Mouse (Mus musculus) intestine, embryonic 16.5 days (tissue): ENCODE measurements around the gene Mob3a. TPM values are rescaled to one million over a fixed set of nuclear protein-coding genes. Genes with fewer than 3 reads are reported as not detected.

Experiments
- ATAC-seq: fragments of 200-750 bp; cut with Nextera tagmentation; 2 replicates; pipeline ENCODE4 v1.8.0; 2017; ENCODE audit warnings: moderate TSS enrichment, moderate library complexity
- H3K27ac ChIP-seq: fragments of 300-500 bp; sonication (generic); 2 replicates; pipeline ENCODE4 v1.5.1; 2014; ENCODE audit warnings: mild to moderate bottlenecking, low read length
- H3K27me3 ChIP-seq: fragments of 300-500 bp; sonication (generic); replicated peaks from 2 replicates; pipeline ENCODE4 v1.6.1; 2014; ENCODE audit warnings: low read length, control low read depth, mixed read lengths; ENCODE audit not compliant: control insufficient read depth, insufficient read depth
- H3K36me3 ChIP-seq: fragments of 300-500 bp; sonication (generic); 2 replicates; pipeline ENCODE4 v1.6.1; 2014; ENCODE audit warnings: low read length, control low read depth; ENCODE audit not compliant: control insufficient read depth, insufficient read depth
- H3K4me1 ChIP-seq: fragments of 300-500 bp; sonication (generic); 2 replicates; pipeline ENCODE4 v1.6.1; 2014; ENCODE audit warnings: low read length, control low read depth, mixed read lengths; ENCODE audit not compliant: control insufficient read depth, insufficient read depth
- H3K4me2 ChIP-seq: fragments of 300-500 bp; sonication (generic); 2 replicates; pipeline ENCODE4 v1.6.1; 2014; ENCODE audit warnings: low read depth, low read length, control low read depth
- H3K4me3 ChIP-seq: fragments of 300-500 bp; sonication (generic); 2 replicates; pipeline ENCODE4 v1.5.1; 2014; ENCODE audit warnings: mild to moderate bottlenecking, low read length
- H3K9ac ChIP-seq: fragments of 300-500 bp; sonication (generic); 2 replicates; pipeline ENCODE4 v1.6.1; 2014; ENCODE audit warnings: low read depth, low read length
- H3K9me3 ChIP-seq: fragments of 300-500 bp; sonication (generic); 2 replicates; pipeline ENCODE4 v1.6.1; 2016; ENCODE audit warnings: low read length, control low read depth; ENCODE audit not compliant: control insufficient read depth
- WGBS: fragments of 180-500 bp; shearing (Covaris S2); extraction: QIAGEN DNeasy Blood & Tissue Kit; methylation state at CpG from one replicate; pipeline ENCODE4 v1.1.7; 2014; 5-methylcytosine and 5-hydroxymethylcytosine counted together
- polyA plus RNA-seq: library from polyadenylated mRNA; unstranded; fragments of >200 nt; fragmentation: Nextera tagmentation; extraction: Ambion mirVana; gene quantifications from 2 replicates; pipeline ENCODE4 v1.2.1, GENCODE M21; 2015

The Mob3a gene
- polyA plus RNA-seq, 1 experiment from 2014 or later = 41.8 TPM

GRCm38 (mm10) chr10:80669737-80670485 is 31.9 kb downstream of the Mob3a start:
- no peak overlapping the region for H3K4me2 ChIP-seq
- H3K36me3 ChIP-seq = peaks cover 46% of the 10 kb centered on the region
- ATAC-seq = no peak
- no peaks in the 10 kb centered on the region for H3K9me3 ChIP-seq
- H3K4me3 ChIP-seq = no peak overlapping the region
- H3K9ac ChIP-seq = peak overlapping the region; percentile 24; the same call in 1 of the 2 replicates
- H3K4me1 ChIP-seq = peaks cover 46% of the 10 kb centered on the region
- H3K27me3 ChIP-seq = no peaks in the 10 kb centered on the region
- WGBS = 94% methylated on average over 7 of the region's 7 CpGs
- H3K27ac ChIP-seq = no peak overlapping the region

GRCm38 (mm10) chr10:80669018-80669417 is 32.8 kb downstream of the Mob3a start:
- Histone ChIP-seq H3K36me3 (peaks cover 46% of the 10 kb centered on the region), H3K4me3 (no peak overlapping the region), H3K27me3 (no peaks in the 10 kb centered on the region), H3K4me1 (peaks cover 45% of the 10 kb centered on the region), H3K9me3 (no peaks in the 10 kb centered on the region), H3K27ac (no peak overlapping the region), H3K4me2 (no peak overlapping the region), H3K9ac (no peak overlapping the region)
- no peak for ATAC-seq
- WGBS = 86% methylated on average over 12 of the region's 12 CpGs

- Histone ChIP-seq H3K27ac (no peak overlapping the region), H3K9me3 (no peaks in the 10 kb centered on the region), H3K27me3 (no peaks in the 10 kb centered on the region), H3K4me3 (no peak overlapping the region), H3K9ac (no peak overlapping the region), H3K4me2 (no peak overlapping the region), H3K36me3 (peaks cover 46% of the 10 kb centered on the region), H3K4me1 (peaks cover 45% of the 10 kb centered on the region)
- no peak for ATAC-seq
- WGBS = 78% methylated on average over 11 of the region's 11 CpGs
Observed at GRCm38 (mm10) chr10:80668614-80669013, 33.2 kb downstream of the Mob3a start.

- peaks cover 29% of the 10 kb centered on the region for H3K4me1 ChIP-seq
- no peak overlapping the region for H3K4me3 ChIP-seq
- ATAC-seq = no peak
- no peak overlapping the region for H3K27ac ChIP-seq
- no peak overlapping the region for H3K4me2 ChIP-seq
- H3K36me3 ChIP-seq = peaks cover 45% of the 10 kb centered on the region
- no peaks in the 10 kb centered on the region for H3K27me3 ChIP-seq
- 82% methylated on average over 19 of the region's 19 CpGs for WGBS
- no peaks in the 10 kb centered on the region for H3K9me3 ChIP-seq
- H3K9ac ChIP-seq = no peak overlapping the region
Observed at GRCm38 (mm10) chr10:80666837-80667412, 34.9 kb downstream of the Mob3a start.

GRCm38 (mm10) chr10:80665981-80666733 is 35.6 kb downstream of the Mob3a start:
- Histone ChIP-seq H3K36me3 (peaks cover 41% of the 10 kb centered on the region), H3K27ac (no peak overlapping the region), H3K9ac (0 out of 2 replicates have a peak overlapping the region, but pooled peaks have one; percentile 16)

GRCm38 (mm10) chr10:80665459-80665858 is 36.3 kb downstream of the Mob3a start:
- H3K4me3 ChIP-seq = no peak overlapping the region
- H3K9me3 ChIP-seq = no peaks in the 10 kb centered on the region
- 67% methylated on average over 4 of the region's 4 CpGs for WGBS
- no peak for ATAC-seq
- peaks cover 34% of the 10 kb centered on the region for H3K36me3 ChIP-seq
- H3K4me1 ChIP-seq = peaks cover 28% of the 10 kb centered on the region
- no peak overlapping the region; the same call in 1 of the 2 replicates for H3K4me2 ChIP-seq
- H3K9ac ChIP-seq = no peak overlapping the region
- H3K27ac ChIP-seq = 0 out of 2 replicates have a peak overlapping the region, but pooled peaks have one; percentile 36
- no peaks in the 10 kb centered on the region for H3K27me3 ChIP-seq

More at GRCm38 (mm10) chr10:80665981-80666733, 35.6 kb downstream of the Mob3a start:
- no peaks in the 10 kb centered on the region for H3K27me3 ChIP-seq
- ATAC-seq = no peak
- H3K4me3 ChIP-seq = no peak overlapping the region
- no peak overlapping the region for H3K4me2 ChIP-seq
- no peaks in the 10 kb centered on the region for H3K9me3 ChIP-seq
- 79% methylated on average over 10 of the region's 10 CpGs for WGBS
- peaks cover 28% of the 10 kb centered on the region for H3K4me1 ChIP-seq

- WGBS = 12% methylated on average over 10 of the region's 10 CpGs
- H3K4me3 ChIP-seq = no peak overlapping the region
- H3K27ac ChIP-seq = peak overlapping the region; percentile 78
- H3K4me2 ChIP-seq = peak overlapping the region; percentile 31
- H3K9ac ChIP-seq = peak overlapping the region; percentile 56; the same call in 1 of the 2 replicates
- H3K27me3 ChIP-seq = no peaks in the 10 kb centered on the region
- H3K36me3 ChIP-seq = peaks cover 30% of the 10 kb centered on the region
- H3K9me3 ChIP-seq = no peaks in the 10 kb centered on the region
- peaks cover 28% of the 10 kb centered on the region for H3K4me1 ChIP-seq
- ATAC-seq = peak; percentile 60
Observed at GRCm38 (mm10) chr10:80665016-80665380, 36.8 kb downstream of the Mob3a start.

GRCm38 (mm10) chr10:80664197-80665015 is 37.4 kb downstream of the Mob3a start:
- H3K4me3 ChIP-seq = peak overlapping the region; percentile 13; the same call in 1 of the 2 replicates

More at GRCm38 (mm10) chr10:80664197-80665015, 37.4 kb downstream of the Mob3a start:
- peaks cover 28% of the 10 kb centered on the region for H3K4me1 ChIP-seq
- peak overlapping the region; percentile 78 for H3K27ac ChIP-seq
- H3K9me3 ChIP-seq = no peaks in the 10 kb centered on the region
- peak overlapping the region; percentile 56; the same call in 1 of the 2 replicates for H3K9ac ChIP-seq
- H3K4me2 ChIP-seq = peak overlapping the region; percentile 31
- peak; percentile 51 for ATAC-seq
- WGBS = 27% methylated on average over 16 of the region's 16 CpGs
- no peaks in the 10 kb centered on the region for H3K27me3 ChIP-seq
- peaks cover 25% of the 10 kb centered on the region for H3K36me3 ChIP-seq
